Mouse (Mus musculus) layer of hippocampus, adult 9-11 months (tissue): ENCODE results near the gene Efna4.

Experiments used
- DNase-seq: peaks from one replicate; pipeline ENCODE4 v3.0.0; 2022

The Efna4 gene

GRCm38 (mm10) chr3:89360237-89360636, 22.4 kb upstream of the Efna4 start:
- no peak for DNase-seq

- DNase-seq = no peak
These were observed 21.8 kb upstream of the Efna4 start for GRCm38 (mm10) chr3:89359630-89360029.

DNA sequence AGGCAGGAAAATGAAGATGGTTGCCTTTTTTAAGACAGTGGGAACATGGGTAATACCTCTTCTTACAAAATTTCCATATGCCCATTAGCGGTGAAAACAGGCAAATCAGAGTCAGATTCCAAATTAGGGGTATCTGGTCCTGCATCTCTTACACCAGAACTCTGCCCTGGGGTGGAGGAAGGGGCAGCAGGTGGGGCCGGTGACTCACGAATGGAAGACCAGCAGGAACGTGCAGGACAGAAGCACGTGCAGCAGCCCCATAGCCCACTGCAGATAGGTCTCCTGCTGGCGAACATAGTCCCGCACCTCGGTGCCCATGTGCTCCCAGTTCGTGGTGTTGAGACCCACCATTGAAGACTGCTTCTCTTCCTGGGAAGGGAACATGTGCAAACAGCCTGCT, 18.2 kb upstream of the Efna4 start:
- DNase-seq = no peak

GRCm38 (mm10) chr3:89355512-89355902, 17.7 kb upstream of the Efna4 start:
- DNase-seq = no peak

DNA sequence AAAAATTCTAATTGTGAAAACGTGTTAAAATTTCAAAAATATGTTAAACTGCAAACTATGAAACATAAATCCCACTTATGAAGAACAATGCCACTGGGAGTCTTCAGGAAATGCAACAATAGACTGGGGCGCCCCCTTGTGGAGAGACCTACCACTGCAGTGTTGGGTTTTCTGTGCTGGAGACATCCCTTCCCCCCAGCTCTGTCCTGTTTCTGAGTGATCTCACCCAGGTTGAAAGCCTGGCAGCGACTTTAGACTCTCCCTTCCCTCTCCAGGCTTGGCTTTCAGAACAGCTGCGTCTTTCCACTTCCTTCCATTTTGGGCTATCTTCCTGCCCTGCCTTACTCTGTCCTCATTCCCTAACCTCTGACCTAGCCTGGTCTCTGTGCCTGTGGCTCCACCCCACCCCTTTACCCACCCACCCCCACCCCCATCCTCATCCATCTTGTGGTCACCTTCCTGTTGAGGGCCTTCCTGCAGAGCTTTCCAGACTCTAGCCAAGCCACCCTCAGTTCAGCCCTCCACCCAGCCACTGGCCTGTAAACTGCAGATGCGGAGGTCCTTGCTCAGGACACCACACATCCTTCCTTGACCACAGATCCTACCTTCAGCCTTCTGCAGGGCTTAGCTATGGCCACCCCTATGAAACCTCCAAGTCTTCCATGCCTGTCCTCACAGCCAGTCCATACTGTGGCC, 17.1 kb upstream of the Efna4 start:
- DNase-seq = peak; percentile 86

GRCm38 (mm10) chr3:89351271-89351670, 13.4 kb upstream of the Efna4 start:
- DNase-seq = no peak

DNA sequence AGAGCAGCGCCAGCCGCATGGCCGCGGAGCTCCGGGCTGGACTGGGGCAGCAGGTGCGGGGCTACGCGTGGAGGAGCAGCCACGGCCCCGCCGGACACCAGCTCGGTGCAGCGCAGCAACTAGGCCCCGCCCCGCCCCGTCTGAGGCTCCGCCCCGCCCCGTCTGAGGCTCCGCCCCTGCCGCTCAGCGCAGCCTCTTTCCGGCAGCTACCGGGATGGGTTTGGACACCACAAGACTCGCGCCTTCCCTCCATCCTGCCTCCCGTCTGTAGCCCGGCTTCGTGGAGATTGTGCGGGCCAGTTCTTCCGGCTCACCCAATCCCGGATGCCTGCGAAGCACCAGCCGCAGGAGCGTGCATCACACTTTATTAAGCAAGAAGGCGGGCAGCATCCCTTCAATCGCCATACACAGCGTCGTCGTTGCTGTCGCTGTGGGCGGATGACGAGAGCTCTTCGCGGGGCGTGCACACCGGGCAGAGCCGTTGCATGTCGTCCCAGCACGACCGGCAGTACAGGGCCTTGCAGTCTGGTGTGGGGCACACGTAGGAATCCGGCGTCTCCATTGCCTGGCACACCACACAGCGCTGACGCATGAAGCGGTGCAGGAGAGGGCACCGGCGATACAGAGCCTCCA, 12.2 kb upstream of the Efna4 start, which contains the start of gene Adam15:
Adam15 (minus strand) TSS at position 128 of the 633 bp plus-strand sequence.
- peak; percentile 90 for DNase-seq

DNA sequence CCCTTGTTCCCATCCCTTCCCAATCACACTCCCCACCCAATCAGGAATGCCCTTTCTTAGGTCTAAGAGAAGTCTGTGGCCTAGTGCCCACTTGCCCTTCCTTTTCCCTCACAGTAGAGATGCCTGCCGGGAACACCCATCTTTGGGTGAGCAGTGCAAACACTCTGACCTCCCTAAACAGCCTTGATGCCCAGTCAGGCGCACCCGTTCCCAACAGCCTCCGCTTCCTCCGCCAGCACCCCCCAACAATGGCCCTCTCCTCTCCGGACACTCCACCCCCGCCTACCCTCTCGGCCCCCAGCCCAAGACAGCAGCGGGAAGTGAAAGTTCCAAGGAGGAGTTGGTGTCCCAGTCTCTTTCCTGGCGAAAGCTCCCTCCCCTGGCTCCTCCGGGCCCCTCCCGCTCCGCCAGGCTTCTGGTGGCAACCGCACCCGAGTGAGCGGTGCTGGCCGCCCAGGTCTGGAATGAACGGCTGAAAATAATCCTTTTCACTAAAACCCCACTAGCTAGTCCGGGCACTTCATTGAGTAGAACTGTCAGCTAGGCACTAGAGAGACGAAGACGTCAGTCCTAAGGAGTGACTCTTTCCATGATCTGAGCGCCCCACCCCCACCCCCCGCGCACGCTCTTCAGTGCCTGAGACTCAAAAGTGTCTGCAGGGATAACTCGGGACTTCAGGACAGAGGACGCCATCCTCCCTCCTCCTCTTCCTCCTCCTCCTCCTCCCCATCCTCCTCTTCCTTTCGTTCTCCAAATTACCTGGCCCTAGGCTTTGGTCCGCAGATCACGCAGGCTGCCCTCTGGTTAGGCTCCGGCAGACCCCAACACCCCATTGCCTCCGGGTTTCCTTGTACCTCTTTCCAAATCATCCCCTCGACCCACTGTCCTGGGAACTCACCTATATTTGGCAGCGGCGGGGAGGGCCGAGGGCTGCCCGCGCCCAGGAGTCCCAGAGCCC, 11.4 kb upstream of the Efna4 start:
- no peak for DNase-seq

- no peak for DNase-seq
These were observed 10.1 kb upstream of the Efna4 start for GRCm38 (mm10) chr3:89347916-89348315.

DNA sequence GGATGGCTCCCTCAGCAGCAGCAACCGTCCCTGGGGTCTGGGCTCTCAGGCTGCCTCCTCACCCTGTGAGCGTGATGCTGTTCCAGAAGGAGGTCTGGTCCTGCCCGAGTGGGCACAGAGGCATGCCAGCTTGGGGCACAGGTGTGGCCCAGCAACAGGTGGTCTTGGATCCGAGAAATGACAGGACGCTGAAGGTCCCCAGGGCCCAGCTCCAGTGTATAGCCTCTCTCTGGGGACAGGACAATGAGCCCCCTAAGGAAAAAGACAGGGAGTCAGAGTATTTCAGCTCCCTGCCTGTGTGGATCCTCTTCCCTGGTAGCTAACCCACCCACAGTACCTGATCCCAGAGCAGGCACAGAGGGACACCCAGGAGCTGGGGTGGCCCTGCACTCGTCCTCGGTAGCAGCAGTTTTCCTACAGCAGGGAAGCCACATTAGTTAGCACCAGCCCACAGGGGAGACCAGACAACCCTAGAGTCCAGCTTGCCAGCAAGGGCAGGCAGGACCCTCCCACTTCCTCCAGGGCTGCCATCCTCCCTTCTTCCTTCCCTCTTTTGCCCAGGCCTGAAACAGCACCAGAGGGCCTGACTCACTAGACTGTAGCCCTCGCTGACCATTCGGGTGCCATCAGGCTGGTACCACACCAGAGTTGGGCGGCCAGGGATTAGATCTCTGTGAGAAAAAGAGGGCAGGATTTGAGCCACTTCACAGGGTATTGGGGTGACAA, 9.2 kb upstream of the Efna4 start:
- no peak for DNase-seq

DNA sequence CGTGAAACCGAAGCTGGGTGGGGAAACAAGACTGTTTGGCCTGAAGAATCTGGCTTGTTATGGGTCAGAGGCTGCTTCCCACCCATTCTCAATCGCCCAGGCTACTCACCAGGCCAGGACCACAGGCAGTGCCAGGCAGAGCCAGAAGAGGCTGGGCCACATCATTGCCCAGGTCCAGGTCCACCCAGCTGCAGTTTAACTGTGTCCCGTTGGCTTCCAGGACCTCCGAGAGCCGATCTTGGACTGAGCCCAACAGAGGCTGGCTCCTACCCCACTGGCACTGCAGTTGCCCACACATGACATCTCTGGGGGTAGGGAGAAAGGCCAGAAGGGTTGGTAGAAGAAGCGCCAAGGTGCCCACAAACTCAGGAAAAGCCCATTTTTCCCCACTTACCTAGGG, 5.5 kb upstream of the Efna4 start:
- DNase-seq = no peak

DNA sequence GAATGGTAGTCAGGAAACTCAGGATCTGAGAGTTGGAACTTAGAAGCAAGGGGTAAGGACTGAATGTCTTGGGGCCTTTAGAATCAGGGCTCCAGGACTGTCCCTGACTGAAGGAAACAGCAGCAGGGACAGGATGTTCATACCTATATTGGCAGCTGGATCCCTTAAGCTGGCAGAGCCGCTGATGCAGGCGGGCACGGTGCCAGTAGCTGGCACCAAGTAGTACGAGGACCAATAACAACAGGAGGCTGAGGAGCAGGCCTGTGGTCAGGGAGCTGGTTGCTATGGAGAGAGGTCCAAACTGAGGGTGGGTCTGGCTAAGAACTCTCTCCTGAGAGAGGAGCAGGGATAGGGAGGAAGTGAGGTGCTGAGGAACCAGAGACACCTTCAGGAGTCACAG, 4.0 kb upstream of the Efna4 start:
- no peak for DNase-seq

- no peak for DNase-seq
These were observed 2.6 kb upstream of the Efna4 start for GRCm38 (mm10) chr3:89340465-89340864.

DNA sequence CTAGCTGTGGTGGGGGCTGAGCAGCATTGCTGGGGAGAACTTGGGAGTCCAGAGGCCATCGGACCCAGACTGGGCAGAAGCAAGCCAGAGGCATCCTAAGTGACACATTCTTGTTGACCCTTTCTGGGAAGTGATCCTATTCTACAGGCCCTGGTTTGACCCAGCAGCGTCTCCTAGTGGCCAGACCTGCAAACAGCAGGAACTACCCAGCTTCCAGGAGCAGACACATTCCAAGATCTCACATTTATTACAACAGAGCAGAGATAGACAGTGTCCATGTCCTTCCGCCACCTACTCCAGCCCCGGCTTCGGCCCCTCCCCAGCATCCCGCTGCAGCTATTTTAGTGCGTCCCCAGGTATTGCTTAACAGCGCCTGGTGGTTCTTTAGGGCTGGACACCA, 1.6 kb upstream of the Efna4 start:
- DNase-seq = no peak

DNA sequence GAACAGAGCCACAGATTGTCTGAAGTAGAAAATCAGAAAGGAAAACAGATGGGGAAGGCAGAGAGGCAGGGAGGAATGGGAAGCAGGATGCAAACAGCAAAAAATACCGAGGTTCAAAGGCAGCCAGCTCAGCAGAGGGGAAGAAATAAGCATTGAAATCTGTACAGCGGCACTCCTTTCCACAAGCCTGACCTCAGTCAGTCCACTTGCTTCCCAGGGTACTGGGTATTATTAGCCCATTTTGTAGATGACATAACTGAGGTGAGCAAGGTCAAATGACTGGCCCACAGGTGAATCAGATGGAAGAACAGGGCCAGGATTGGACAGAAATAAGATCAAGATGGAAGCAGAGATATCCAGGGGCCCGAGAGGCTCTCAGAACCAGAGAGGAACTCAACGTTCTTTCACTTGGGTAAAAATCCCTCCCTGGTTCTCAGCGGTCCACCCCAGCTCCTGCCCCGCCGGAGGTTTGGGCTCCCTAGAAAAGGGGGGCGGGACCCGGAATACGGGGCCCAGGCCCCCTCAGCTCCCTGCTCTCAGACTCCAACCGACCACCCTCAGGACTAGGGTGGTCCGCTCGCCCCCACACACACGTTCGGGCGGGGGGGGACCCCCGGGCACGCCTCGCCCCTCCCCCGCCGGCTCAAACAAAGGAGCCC, 637 bp downstream of the Efna4 start:
- no peak for DNase-seq

GRCm38 (mm10) chr3:89336529-89336928, 1.3 kb downstream of the Efna4 start:
- DNase-seq = no peak

DNA sequence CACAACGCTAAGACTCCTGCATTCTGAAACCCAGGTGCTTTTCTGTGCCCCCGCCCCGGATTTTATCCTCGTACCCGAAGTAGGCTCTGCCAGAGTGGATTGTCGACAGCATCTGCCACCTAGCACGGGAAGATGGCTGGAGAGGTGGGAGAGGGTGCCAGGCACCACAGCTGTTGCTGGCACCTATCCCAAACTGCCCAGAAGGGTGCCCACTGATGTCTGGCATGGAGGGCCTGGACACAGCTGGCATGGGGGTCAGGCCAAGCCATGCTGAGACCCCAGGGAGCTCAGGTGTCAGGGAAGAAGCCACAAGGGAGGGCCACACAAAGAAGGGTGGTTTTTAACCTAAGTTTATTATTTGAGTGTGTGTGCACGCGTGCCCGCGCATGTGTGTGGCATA, 4.8 kb downstream of the Efna4 start:
- no peak for DNase-seq

DNA sequence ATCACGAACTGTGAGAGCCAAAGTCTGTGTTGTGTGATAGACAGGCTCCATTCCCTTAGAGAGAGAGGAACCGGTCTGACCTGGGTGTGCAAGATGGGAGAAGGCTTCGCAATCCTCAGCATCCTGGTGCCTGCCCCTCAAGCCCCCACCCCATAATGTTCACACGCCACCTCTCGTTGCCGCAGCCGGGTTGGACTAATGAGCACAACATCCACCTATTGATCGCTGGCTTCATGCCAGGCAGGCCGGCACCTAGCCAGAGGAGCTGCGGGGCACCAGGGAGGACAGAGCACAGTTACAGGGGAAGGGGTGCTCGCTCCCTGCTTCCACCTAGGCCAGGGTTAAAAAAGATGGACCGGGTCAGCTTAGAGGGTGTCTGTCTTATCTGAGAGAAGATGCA, 5.4 kb downstream of the Efna4 start:
- DNase-seq = no peak

GRCm38 (mm10) chr3:89332013-89332412, 5.8 kb downstream of the Efna4 start:
- no peak for DNase-seq

- DNase-seq = no peak
These were observed 6.3 kb downstream of the Efna4 start for GRCm38 (mm10) chr3:89331561-89331960.

DNA sequence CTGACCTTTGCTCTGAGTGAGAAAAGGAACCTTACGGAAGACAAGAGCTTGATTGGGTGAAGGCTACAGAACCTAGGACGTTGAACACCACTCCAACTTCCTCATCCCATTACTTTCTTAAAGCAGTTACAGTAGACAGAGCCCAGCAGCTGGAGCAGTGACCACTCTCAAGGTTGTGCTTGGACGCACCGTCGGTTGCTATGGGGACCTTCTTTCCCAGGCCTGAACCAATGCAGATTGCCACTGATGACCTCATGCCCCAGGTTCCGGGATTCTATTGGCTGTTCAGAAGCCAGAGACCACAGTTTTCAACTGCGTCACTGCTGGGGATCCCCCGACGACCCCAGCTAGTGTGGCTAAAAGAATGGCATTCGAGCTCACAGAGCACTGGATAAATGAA, 6.9 kb downstream of the Efna4 start:
- DNase-seq = no peak

DNA sequence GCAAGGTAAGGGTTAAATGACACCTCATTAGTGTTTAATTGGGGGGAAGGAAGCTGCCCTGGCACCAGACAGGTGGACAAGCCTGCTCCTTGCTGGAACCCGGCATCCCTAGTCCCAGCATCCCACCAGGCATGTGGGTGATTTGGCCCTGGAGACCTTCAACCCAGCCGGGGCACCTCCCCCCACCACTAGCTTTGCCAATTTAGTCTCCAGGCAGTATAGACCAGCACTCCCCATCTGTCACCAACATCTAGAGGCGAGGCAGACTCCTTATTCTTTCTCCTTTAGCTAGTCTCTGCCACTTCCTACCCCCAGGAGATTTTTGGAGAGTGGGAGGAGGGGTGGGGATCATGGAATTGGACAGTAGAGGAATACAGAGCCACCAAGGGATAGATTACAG, 7.5 kb downstream of the Efna4 start:
- DNase-seq = no peak
